Mouse (Mus musculus) C2C12 (cell line): ENCODE data around the gene Lamc2.

ENCODE experiments used
- CTCF ChIP-seq: IDR thresholded peaks from one replicate; pipeline ENCODE4 v1.5.1; 2011; ENCODE audit not compliant: control insufficient read depth, insufficient read depth, insufficient read length
- FOSL1 ChIP-seq: IDR thresholded peaks from one replicate; pipeline ENCODE4 v1.8.0; 2011; ENCODE audit warnings: mild to moderate bottlenecking, low read length; ENCODE audit not compliant: poor library complexity, insufficient read depth, severe bottlenecking
- MAX ChIP-seq: IDR thresholded peaks from one replicate; pipeline ENCODE4 v1.6.1; 2011; ENCODE audit warnings: mild to moderate bottlenecking, control low read depth
- MYOD1 ChIP-seq: IDR thresholded peaks from one replicate; pipeline ENCODE4 v1.6.1; 2011; ENCODE audit warnings: low read depth; ENCODE audit not compliant: control insufficient read depth, insufficient read length
- MYOG ChIP-seq: IDR thresholded peaks from one replicate; pipeline ENCODE4 v1.6.1; 2011; ENCODE audit not compliant: control insufficient read depth, insufficient read length; ENCODE audit errors: extremely low read depth
- USF1 ChIP-seq: IDR thresholded peaks from one replicate; pipeline ENCODE4 v1.6.1; 2011; ENCODE audit warnings: low read depth, mild to moderate bottlenecking, control low read depth, moderate library complexity

GRCm38 (mm10) chr1:153210992-153211391, 24.7 kb upstream of the Lamc2 start:
- TF ChIP-seq CTCF: no peak
- TF ChIP-seq MAX: no peak
- peak; percentile 84 for TF ChIP-seq MYOD1
- TF ChIP-seq USF1: no peak
- TF ChIP-seq MYOG: no peak
- no peak for TF ChIP-seq FOSL1
